Mouse (Mus musculus) forebrain, embryonic 14.5 days (tissue): ENCODE data around the gene Sept9. TPM values are rescaled to one million over a fixed set of nuclear protein-coding genes. Genes with fewer than 3 reads are reported as not detected.

ENCODE experiments used
- ATAC-seq: fragments of 200-750 bp; cut with Nextera tagmentation; 2 replicates; pipeline ENCODE4 v1.8.0; 2017; ENCODE audit warnings: mild to moderate bottlenecking, moderate library complexity
- DNase-seq: peaks from one replicate; pipeline ENCODE4 v3.0.0-alpha.2; 2015; ENCODE audit warnings: low spot score
- H3K27ac ChIP-seq: fragments of 300-500 bp; sonication (generic); 2 replicates; pipeline ENCODE4 v1.5.1; 2014; ENCODE audit warnings: low read depth, mild to moderate bottlenecking, control low read depth, low read length, moderate library complexity
- H3K27me3 ChIP-seq: fragments of 300-500 bp; sonication (generic); replicated peaks from 2 replicates; pipeline ENCODE4 v1.6.1; 2014; ENCODE audit warnings: low read length, control low read depth, mixed read lengths; ENCODE audit not compliant: control insufficient read depth, insufficient read depth
- H3K36me3 ChIP-seq: fragments of 300-500 bp; sonication (generic); 2 replicates; pipeline ENCODE4 v1.6.1; 2014; ENCODE audit warnings: low read length, control low read depth; ENCODE audit not compliant: control insufficient read depth, insufficient read depth
- H3K4me1 ChIP-seq: fragments of 300-500 bp; sonication (generic); 2 replicates; pipeline ENCODE4 v1.6.1; 2014; ENCODE audit warnings: antibody characterized with exemption, low read length, control low read depth; ENCODE audit not compliant: control insufficient read depth, insufficient read depth
- H3K4me2 ChIP-seq: fragments of 300-500 bp; sonication (generic); 2 replicates; pipeline ENCODE4 v1.6.1; 2014; ENCODE audit warnings: mild to moderate bottlenecking, control low read depth, low read length
- H3K4me3 ChIP-seq: fragments of 300-500 bp; sonication (generic); 2 replicates; pipeline ENCODE4 v1.5.1; 2014; ENCODE audit warnings: low read depth, low read length, control low read depth
- H3K9ac ChIP-seq: fragments of 300-500 bp; sonication (generic); 2 replicates; pipeline ENCODE4 v1.6.1; 2014; ENCODE audit warnings: mild to moderate bottlenecking, low read length, control low read depth, moderate library complexity
- H3K9me3 ChIP-seq: fragments of 300-500 bp; sonication (generic); replicated peaks from 2 replicates; pipeline ENCODE4 v1.6.1; 2016; ENCODE audit warnings: low read length, control low read depth, mixed read lengths; ENCODE audit not compliant: control insufficient read depth
- whole genome bisulfite sequencing: fragments of 180-500 bp; shearing (Covaris S2); extraction: QIAGEN DNeasy Blood & Tissue Kit; methylation state at CpG from one replicate; pipeline ENCODE4 v1.1.7; 2014; 5-methylcytosine and 5-hydroxymethylcytosine counted together
- polyA plus RNA-seq: library from polyadenylated mRNA; unstranded; fragments of >200 nt; fragmentation: Nextera tagmentation; extraction: Ambion mirVana; gene quantifications from 2 replicates; pipeline ENCODE4 v1.2.1, GENCODE M21; 2014

Gene Sept9
- polyA plus RNA-seq, 1 experiment from 2014 or later, result 113 TPM

- no peaks in the 10 kb centered on the region for H3K9me3 ChIP-seq
- DNase-seq (no peak), ATAC-seq (no peak)
- no peaks in the 10 kb centered on the region for H3K27me3 ChIP-seq
- 90% methylated on average over 1 of the region's 1 CpGs for WGBS
- peaks cover 2% of the 10 kb centered on the region; the same call in 1 of the 2 replicates for H3K4me1 ChIP-seq
- no peak overlapping the region for H3K4me3 ChIP-seq
- H3K9ac ChIP-seq, result no peak overlapping the region
- no peak overlapping the region for H3K4me2 ChIP-seq
- H3K36me3 ChIP-seq, result no peaks in the 10 kb centered on the region
- H3K27ac ChIP-seq, result no peak overlapping the region
Measured at GRCm38 (mm10) chr11:117257266-117257665, 57.8 kb downstream of the Sept9 start.

GRCm38 (mm10) chr11:117257842-117258241 is 58.4 kb downstream of the Sept9 start:
- H3K36me3 ChIP-seq, result no peaks in the 10 kb centered on the region
- H3K4me3 ChIP-seq, result no peak overlapping the region
- H3K27me3 ChIP-seq, result no peaks in the 10 kb centered on the region
- H3K9me3 ChIP-seq, result no peaks in the 10 kb centered on the region
- no peak overlapping the region for H3K4me2 ChIP-seq
- H3K27ac ChIP-seq, result no peak overlapping the region
- peaks cover 2% of the 10 kb centered on the region; the same call in 1 of the 2 replicates for H3K4me1 ChIP-seq
- ATAC-seq, result no peak
- no peak overlapping the region for H3K9ac ChIP-seq
- DNase-seq, result no peak

- Histone ChIP-seq H3K9ac (no peak overlapping the region), H3K27ac (no peak overlapping the region), H3K36me3 (no peaks in the 10 kb centered on the region), H3K27me3 (no peaks in the 10 kb centered on the region), H3K4me2 (no peak overlapping the region), H3K4me1 (peaks cover 3% of the 10 kb centered on the region), H3K4me3 (no peak overlapping the region), H3K9me3 (no peaks in the 10 kb centered on the region)
- no peak for ATAC-seq
- no peak for DNase-seq
- WGBS, result 85% methylated on average over 9 of the region's 9 CpGs
Measured at GRCm38 (mm10) chr11:117259178-117259960, 59.9 kb downstream of the Sept9 start.

- 48% methylated on average over 9 of the region's 9 CpGs for WGBS
- Histone ChIP-seq H3K4me3 (no peak overlapping the region), H3K9ac (no peak overlapping the region), H3K4me2 (no peak overlapping the region), H3K27ac (no peak overlapping the region), H3K36me3 (no peaks in the 10 kb centered on the region), H3K9me3 (no peaks in the 10 kb centered on the region), H3K27me3 (no peaks in the 10 kb centered on the region), H3K4me1 (peaks cover 8% of the 10 kb centered on the region)
- no peak for ATAC-seq
- DNase-seq, result no peak
Measured at GRCm38 (mm10) chr11:117260631-117261030, 61.2 kb downstream of the Sept9 start.

GRCm38 (mm10) chr11:117263096-117263808 is 63.8 kb downstream of the Sept9 start:
- Histone ChIP-seq H3K36me3 (no peaks in the 10 kb centered on the region), H3K4me3 (no peak overlapping the region), H3K4me1 (peaks cover 25% of the 10 kb centered on the region), H3K27ac (no peak overlapping the region), H3K4me2 (no peak overlapping the region), H3K27me3 (no peaks in the 10 kb centered on the region), H3K9ac (no peak overlapping the region), H3K9me3 (no peaks in the 10 kb centered on the region)
- 60% methylated on average over 9 of the region's 9 CpGs for WGBS
- ATAC-seq (no peak), DNase-seq (no peak)

GRCm38 (mm10) chr11:117264162-117265021 is 64.9 kb downstream of the Sept9 start:
- Histone ChIP-seq H3K9ac (no peak overlapping the region), H3K9me3 (no peaks in the 10 kb centered on the region), H3K36me3 (no peaks in the 10 kb centered on the region), H3K27me3 (no peaks in the 10 kb centered on the region), H3K4me3 (no peak overlapping the region), H3K4me2 (no peak overlapping the region), H3K4me1 (peaks cover 36% of the 10 kb centered on the region), H3K27ac (no peak overlapping the region)
- 46% methylated on average over 13 of the region's 13 CpGs for WGBS
- peak; percentile 35 for DNase-seq
- ATAC-seq, result no peak

GRCm38 (mm10) chr11:117265270-117265980 is 66.0 kb downstream of the Sept9 start:
- 10% methylated on average over 18 of the region's 18 CpGs for WGBS
- peak overlapping the region; percentile 75 for H3K9ac ChIP-seq
- no peaks in the 10 kb centered on the region for H3K36me3 ChIP-seq
- no peaks in the 10 kb centered on the region for H3K9me3 ChIP-seq
- no peaks in the 10 kb centered on the region for H3K27me3 ChIP-seq
- H3K27ac ChIP-seq, result peak overlapping the region; percentile 72; the same call in 1 of the 2 replicates
- ATAC-seq (peak; percentile 8), DNase-seq (peak; percentile 51)
- peak overlapping the region; percentile 87 for H3K4me2 ChIP-seq
- H3K4me3 ChIP-seq, result peak overlapping the region; percentile 55
- H3K4me1 ChIP-seq, result peaks cover 43% of the 10 kb centered on the region
